Mouse (Mus musculus) liver, postnatal 0 days (tissue): Measurements from ENCODE around the gene Cxcl17.

Experiments used
- CTCF ChIP-seq: sonication (generic); IDR thresholded peaks from 2 replicates; pipeline ENCODE4 v1.5.1; 2016; ENCODE audit warnings: antibody characterized with exemption, low read depth
- EP300 ChIP-seq: IDR thresholded peaks from 2 replicates; pipeline ENCODE4 v1.6.1; 2016; ENCODE audit warnings: antibody characterized with exemption, low read depth, mild to moderate bottlenecking

DNA sequence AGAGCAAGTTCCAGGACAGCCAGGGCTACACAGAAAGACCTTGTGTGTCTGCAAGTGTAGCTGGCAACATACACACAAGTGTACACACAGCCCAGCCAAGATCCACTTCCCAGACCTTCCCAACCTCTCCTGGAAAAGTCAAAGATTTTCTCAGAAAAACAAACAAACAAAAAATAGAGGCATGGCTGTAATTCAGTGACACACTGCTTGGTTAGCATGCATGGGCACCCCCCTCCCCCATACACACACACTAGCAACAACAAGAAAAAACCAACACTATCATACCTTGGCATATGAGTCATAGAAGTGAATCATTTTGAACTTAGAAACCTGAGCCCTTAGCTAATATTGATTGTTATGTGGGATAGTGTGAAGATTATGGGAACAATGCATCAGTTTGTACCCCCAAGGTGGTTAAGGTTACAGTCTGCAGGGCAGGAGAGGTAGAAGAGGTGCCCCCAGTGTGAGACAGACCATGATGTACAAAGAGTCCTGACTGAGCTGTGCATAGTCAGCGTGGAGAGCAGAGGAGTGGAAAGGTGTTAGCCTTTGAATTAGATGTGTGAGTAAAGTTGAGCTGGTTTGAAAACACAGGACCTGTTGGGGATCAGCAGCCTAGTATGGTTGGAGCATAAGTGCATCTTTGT, 1.6 kb downstream of the Cxcl17 start:
- TF ChIP-seq CTCF (no peak), EP300 (no peak)
